Mouse (Mus musculus) embryonic fibroblast, embryonic 13.5 days (primary cell): ENCODE measurements around the gene P2ry12.

Source experiments
- CTCF ChIP-seq: IDR thresholded peaks from 2 replicates; pipeline ENCODE4 v1.5.1; 2011; ENCODE audit warnings: mild to moderate bottlenecking, control low read depth, low read length, moderate library complexity, borderline replicate concordance; ENCODE audit not compliant: insufficient read depth
- POLR2A ChIP-seq: IDR thresholded peaks from 2 replicates; pipeline ENCODE4 v1.6.1; 2011; ENCODE audit warnings: low read depth, mild to moderate bottlenecking, control low read depth, low read length, moderate library complexity

DNA sequence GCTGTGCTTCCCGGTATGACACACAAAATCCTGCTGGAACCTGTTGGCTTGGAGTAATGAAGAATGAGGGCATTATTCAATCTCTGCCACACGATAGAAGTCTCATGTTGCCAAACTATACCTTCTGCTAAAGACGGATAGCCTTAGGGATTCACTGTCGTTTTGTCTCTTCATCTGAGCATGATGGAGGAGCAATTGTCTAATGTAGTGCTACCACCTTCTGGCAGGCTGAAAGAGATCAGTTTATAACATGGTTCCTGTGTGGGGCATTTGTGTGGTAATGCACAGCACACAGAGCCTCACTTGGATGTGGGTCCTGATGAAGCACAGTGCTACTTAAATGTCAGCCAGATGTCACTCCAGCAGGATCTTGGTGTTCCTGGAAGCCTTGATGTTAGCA, 93.5 kb downstream of the P2ry12 start:
- no peak for TF ChIP-seq CTCF
- no peak for TF ChIP-seq POLR2A
